Mouse (Mus musculus) lung, adult 2 months (tissue): ENCODE data around the gene Adgrl3.

ENCODE experiments used
- CTCF ChIP-seq: fragments of 200-500 bp; IDR thresholded peaks from 2 replicates; pipeline ENCODE4 v1.5.1; 2011; ENCODE audit warnings: mild to moderate bottlenecking, low read length, control low read depth; ENCODE audit not compliant: insufficient read depth
- POLR2A ChIP-seq: fragments of 200-500 bp; IDR thresholded peaks from 2 replicates; pipeline ENCODE4 v1.6.1; 2011; ENCODE audit warnings: low read depth, mild to moderate bottlenecking, control low read depth, low read length, borderline replicate concordance; ENCODE audit errors: extremely low read depth

DNA sequence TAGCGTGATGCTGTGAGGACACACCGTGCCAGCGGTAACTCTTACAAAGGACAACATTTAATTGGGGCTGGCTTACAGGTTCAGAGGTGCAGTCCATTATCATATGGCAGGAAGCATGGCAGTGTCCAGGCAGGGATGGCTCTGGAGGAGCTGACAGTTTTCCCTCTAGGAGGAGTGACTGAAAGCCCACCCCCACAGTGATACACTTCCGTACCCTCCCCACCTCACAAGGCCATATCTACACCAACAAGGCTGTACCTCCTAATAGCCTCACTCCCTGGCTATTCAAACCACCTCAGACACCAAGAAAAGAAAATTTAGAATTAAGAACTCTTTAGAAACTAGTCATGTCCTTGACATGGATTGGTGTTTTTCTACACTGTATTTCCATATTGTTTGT is 583.0 kb downstream of the Adgrl3 start:
- TF ChIP-seq CTCF, result no peak
- TF ChIP-seq POLR2A, result no peak
